Mouse (Mus musculus) kidney, postnatal 36 days (tissue): ENCODE results near the gene Mapk11.
A peak's percentile ranks its signal among the peaks of the same experiment; 100 is the strongest.

Experiments used
- DNase-seq, 2 experiments: peaks; one replicate each; pipeline ENCODE4 v3.0.0; 2021 to 2022; ENCODE audit warnings: mixed read lengths in 2 of 2

Gene Mapk11

DNA sequence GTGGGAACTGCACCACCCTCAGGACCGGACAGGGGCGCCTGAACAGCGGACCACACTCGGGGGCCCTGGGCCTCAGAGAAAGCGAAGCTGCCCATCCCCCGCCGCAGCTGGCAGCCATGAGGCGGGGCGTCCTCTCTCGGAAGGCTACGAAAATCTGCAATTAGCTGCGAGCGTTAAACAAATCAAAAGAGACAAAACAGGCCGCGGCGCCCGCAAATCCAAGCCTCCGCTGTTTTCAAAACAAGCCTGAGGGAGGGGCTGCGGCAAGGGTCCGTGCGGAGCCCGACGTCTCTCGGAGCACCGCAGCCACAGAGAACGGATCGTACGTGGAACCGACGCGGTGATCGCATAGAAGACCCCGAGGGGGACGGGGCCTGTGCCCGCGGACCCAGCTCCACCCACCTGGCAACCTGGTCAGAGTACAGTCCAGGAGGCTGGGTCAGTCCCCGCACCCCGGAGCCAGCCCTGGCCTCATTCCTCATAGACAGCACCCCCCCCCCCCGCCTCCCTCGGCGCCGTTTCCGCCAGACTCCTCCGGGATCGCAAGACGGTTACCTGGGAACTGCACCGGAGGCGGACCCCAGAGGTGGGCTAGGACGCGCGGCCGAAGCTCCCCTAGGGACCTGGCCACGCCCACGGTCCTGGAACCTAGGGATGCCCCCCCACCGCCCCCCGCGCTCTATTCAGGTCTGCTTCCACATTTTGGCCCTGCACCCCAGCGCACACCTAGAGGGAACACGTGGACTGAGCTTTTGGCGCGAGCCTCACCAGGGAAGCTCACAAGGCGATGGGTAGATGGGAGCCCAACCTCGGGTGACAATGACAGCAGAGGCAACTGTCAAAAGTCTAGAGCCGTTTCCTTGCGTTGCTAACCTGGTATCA, 23.8 kb upstream of the Mapk11 start:
- peak; percentile 86 to 88 for DNase-seq

- DNase-seq: no peak
Observed at GRCm38 (mm10) chr15:89172276-89172935, 23.0 kb upstream of the Mapk11 start.

- DNase-seq: no peak
Observed at GRCm38 (mm10) chr15:89171526-89172051, 22.2 kb upstream of the Mapk11 start.

DNA sequence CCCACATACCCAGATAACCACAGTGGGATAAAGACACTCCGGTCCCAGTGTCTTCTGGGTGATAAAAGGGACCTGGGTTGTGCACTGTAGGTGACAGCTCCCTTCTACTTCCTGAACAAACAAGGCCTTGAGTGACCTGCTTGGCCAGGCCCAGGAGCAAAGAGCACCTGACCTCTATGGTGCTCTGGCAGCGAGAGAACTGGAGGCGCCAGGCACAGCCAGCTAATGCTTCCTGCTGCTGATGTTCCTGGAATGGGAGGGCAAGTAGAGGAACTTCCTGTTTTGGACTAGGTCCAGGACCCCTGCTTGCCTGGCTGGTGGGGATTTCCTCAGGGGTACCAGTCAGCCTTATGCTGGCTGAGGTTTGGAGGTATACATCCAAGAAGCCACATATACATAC, 20.7 kb upstream of the Mapk11 start:
- DNase-seq: peak; percentile 80 to 83

GRCm38 (mm10) chr15:89169431-89169830, 20.0 kb upstream of the Mapk11 start:
- DNase-seq: peak; percentile 94 to 96

DNA sequence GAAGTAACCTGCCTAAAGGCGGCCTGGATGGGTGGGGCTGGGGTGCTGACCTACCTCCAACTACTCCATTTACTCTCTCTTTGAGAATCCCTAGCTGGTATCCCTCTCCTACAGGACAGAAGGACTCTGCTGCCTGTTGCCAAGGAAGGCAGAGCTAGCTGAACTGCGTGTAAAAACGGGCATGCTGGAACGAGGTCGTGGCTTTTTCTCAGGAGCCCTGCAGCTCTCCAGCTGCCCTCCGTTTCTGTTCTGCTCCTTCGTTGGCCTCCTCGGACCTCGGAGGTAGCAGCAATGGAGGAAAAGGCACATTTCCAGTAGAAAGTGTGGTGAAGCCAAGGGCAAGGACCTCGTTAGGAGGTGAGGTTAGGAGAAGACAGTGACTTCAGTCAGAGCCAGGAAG, 19.5 kb upstream of the Mapk11 start:
- DNase-seq: no peak

DNA sequence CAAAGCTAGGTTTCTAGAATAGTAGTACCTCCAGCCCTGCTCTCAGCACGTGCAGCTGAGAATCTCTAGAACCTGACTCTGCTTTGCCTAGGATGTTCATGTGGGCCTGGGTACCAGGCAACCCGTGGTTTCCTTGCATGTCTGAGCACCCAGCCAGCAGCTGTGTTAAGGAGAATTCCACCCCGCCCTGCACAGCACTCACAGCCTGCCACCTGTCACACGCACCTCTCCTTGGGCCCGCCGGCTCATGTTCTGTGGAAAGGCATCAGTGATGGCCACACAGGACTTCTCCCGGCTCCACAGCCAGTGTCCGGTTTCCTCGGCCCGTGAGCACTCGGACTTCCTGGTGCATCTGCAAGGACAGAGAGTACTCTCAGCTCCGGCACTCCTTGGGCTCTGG, 16.1 kb upstream of the Mapk11 start:
- DNase-seq: no peak

GRCm38 (mm10) chr15:89161397-89161796, 12.0 kb upstream of the Mapk11 start:
- no peak for DNase-seq

DNA sequence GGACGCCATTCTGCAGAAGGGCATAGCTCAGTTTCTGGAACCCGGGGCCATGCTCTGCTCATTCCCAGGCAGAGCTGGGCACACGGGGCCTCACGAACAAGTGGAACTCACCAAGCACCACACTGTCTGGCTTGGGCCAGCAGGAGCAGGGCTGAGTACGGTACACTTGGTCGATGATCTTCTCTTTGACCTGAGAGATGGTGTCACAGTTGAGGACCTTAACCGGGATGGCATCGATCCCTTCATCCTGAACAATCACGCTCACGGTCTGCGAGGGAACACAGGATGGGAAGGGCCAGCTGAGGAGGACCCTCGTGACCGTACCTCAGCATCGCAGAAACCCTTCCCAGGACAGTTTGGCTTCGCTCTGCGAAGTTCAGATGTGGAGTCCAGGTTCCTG, 9.1 kb upstream of the Mapk11 start:
- DNase-seq: no peak

GRCm38 (mm10) chr15:89157954-89158353, 8.5 kb upstream of the Mapk11 start:
- DNase-seq: peak; percentile 76 to 90

DNA sequence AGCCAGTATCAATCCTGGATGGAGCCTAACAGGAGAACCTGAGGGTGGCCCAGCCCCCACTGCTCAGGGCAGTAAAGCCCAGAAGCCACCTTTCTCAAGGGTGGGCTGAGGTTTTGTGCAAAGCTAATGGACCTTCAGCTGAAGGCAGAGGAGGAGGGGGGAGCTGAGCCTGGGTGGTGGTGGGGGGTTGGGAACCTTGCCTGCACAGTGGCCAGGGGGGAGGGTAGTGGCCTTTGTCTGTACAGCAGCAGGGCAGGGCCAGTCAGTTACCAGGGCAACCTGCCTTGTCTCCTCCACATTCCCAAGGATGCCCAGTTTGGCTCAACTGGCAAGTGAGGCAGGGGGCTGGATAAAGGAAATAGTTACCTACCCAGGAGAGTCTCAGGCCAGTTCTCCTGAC, 2.9 kb upstream of the Mapk11 start:
- DNase-seq: no peak

- peak in 1 of 2 experiments; percentile 73 for DNase-seq
Observed at GRCm38 (mm10) chr15:89150041-89150390, 588 bp upstream of the Mapk11 start.

GRCm38 (mm10) chr15:89148496-89149270, 745 bp downstream of the Mapk11 start:
- no peak for DNase-seq

- peak in 1 of 2 experiments; percentile 56 for DNase-seq
Observed at GRCm38 (mm10) chr15:89147895-89148294, 1.5 kb downstream of the Mapk11 start.

- no peak for DNase-seq
Observed at GRCm38 (mm10) chr15:89147456-89147855, 2.0 kb downstream of the Mapk11 start.

DNA sequence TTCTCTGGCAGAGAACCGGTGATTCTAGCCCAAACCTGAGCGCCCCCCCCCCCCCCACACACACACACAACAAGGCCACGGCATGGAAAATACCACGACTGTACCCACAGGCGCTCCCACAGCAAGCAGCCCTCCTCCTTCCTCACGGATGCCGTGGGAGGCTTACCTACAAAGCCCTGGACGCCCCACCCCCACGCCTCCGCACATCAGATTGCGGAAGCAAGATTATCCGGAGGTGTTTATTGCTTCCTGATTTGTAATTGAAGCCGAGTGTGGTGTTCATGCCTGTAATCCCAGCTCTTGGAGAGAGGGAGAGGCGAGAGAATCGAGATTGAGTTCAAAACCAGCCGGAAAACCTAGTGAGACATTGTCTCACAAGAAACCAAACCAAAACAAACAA, 2.4 kb downstream of the Mapk11 start:
- peak; percentile 46 to 69 for DNase-seq

DNA sequence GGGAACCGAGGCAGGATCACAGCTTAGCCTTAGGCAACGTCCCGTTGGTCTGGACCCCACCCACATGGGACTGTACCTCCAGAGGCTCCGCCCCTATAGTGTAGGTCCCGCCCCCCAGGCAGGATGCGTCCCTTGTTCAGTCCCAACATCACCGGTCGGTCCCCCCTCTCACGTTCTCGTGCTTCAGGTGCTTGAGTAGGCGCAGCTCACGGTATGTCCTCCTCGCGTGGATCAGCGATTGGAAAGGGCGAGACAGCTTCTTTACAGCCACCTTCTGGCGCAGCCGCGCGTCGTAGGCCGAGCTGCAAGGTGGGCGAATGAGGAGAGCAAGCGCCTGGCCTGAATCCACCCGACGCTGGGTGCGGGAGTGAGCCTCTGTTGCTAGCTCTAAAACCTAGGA, 2.9 kb downstream of the Mapk11 start:
- DNase-seq: peak; percentile 46 to 75

GRCm38 (mm10) chr15:89145813-89146350, 3.5 kb downstream of the Mapk11 start:
- DNase-seq: no peak

DNA sequence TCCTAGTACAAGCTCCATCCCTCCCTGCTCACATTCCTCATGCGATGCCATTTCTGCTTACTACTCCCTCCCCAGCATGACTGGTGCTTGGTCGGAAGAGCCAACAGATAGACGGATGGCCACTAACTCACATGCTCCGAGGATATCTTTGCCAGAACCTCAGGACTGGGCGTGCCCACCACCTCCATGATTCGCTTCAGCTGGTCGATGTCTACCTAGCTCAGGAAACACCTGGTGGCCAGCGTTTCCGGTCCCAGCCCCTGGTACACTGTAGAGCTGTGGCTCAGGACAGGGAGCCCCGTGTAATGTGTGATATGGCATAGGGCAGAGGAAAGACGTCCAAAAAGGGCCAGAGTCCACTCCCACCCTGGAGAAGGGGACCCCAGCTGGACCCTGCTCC, 4.5 kb downstream of the Mapk11 start:
- no peak for DNase-seq

GRCm38 (mm10) chr15:89143134-89143533, 6.3 kb downstream of the Mapk11 start:
- no peak for DNase-seq

GRCm38 (mm10) chr15:89141905-89142304, 7.5 kb downstream of the Mapk11 start:
- DNase-seq: peak in 1 of 2 experiments; percentile 56

DNA sequence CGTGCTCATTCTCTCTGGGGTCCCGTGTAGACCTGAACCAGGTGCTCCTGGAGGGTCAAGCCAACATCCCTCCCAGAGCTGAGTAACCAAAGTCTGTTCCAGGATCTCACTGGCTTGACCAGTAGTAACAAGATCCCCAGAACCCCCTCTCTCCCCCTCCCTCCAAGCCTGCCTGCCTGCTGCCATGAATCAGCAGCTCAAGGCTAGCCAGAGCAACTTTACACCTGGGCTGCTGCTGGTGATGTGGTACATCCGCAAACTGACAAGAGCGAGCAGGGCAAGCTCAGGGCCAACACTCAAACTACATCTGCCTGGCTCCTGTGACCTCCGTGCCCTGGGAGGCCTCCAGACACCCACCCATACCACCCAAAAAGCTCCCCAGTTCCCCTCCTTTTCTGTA, 8.0 kb downstream of the Mapk11 start:
- DNase-seq: no peak
